Mouse (Mus musculus): ENCODE results near the gene Fam120a. TPM values are rescaled to one million over a fixed set of nuclear protein-coding genes. Genes with fewer than 3 reads are reported as not detected.

Fam120a gene
- total RNA-seq (2012; rRNA removed) (81.3 and 82.7 TPM in 2 replicates), polyA plus RNA-seq (2012; ENCODE audit: insufficient read depth in 1 of 2, insufficient read length in 2 of 2, low read depth in 1 of 2, low replicate concordance in 2 of 2, missing spikeins in 1 of 2) (100 to 1,000 TPM in 1 of 2 experiments, 10 to 100 TPM in 1; 66.2 to 119 TPM)

- Histone ChIP-seq H3K4me3 (ENCODE audit: control insufficient read depth in 1 of 2, insufficient read depth in 1 of 2, low read depth in 2 of 2, low read length in 2 of 2) (peak within 1 kb of the TSS; percentile 99 to 100), H3K27ac (ENCODE audit: control insufficient read depth, low read depth, low read length) (peak within 1 kb of the TSS; percentile 89), H3K4me1 (ENCODE audit: control insufficient read depth in 1 of 2, insufficient read depth in 2 of 2, low read length in 2 of 2) (peaks cover 17 to 18% of the 10 kb centered on the region in 2 experiments), H3K27me3 (ENCODE audit: control insufficient read depth in 1 of 2, insufficient read depth in 2 of 2, low read length in 2 of 2) (no peaks in the 10 kb centered on the region), H3K9ac (ENCODE audit: control insufficient read depth, low read depth, low read length, poor library complexity, severe bottlenecking) (peak within 1 kb of the TSS; percentile 83), H3K36me3 (ENCODE audit: control insufficient read depth in 1 of 2, insufficient read depth in 2 of 2, low read length in 2 of 2) (peaks cover 0 to 25% of the 10 kb centered on the region in 2 experiments; a peak in 3 of 4 replicates), H3K79me2 (ENCODE audit: control insufficient read depth, insufficient read depth, low read length, poor library complexity) (peaks cover 54% of the 10 kb centered on the region), H3K9me3 (replicated peaks; ENCODE audit: insufficient read depth, low read length) (no peaks in the 10 kb centered on the region)
- DNase-seq (ENCODE audit: low read depth, low spot score) = peak; percentile 81
- TF ChIP-seq HCFC1 (IDR thresholded peaks at IDR 0.05; ENCODE audit: low read depth, low read length) (peak; percentile 63; the same call in 1 of the 2 replicates), NELFE (IDR thresholded peaks at IDR 0.05; ENCODE audit: low read depth, low read length) (peak; percentile 69), POLR2AphosphoS2 (IDR thresholded peaks at IDR 0.05; ENCODE audit: low read length) (no peak; the same call in 1 of the 2 replicates), NRF1 (IDR thresholded peaks at IDR 0.05; ENCODE audit: insufficient read depth, low read depth, low read length, poor library complexity, severe bottlenecking) (0 out of 2 replicates have a peak, but pooled peaks have one; percentile 10), MAX (IDR thresholded peaks at IDR 0.05; ENCODE audit: low read length) (peak; percentile 45), KAT2A (conservative IDR thresholded peaks at IDR 0.05; ENCODE audit: low read depth, low read length) (no peak), GATA1 (IDR thresholded peaks at IDR 0.05; ENCODE audit: low read depth, low read length) (no peak), MXI1 (IDR thresholded peaks at IDR 0.05; ENCODE audit: low read depth, low read length) (peak; percentile 32), USF1 (IDR thresholded peaks at IDR 0.05; ENCODE audit: low read depth, low read length) (no peak), MAZ (IDR thresholded peaks at IDR 0.05; ENCODE audit: low read depth, low read length) (0 out of 2 replicates have a peak, but pooled peaks have one; percentile 36), MYC (IDR thresholded peaks at IDR 0.05; ENCODE audit: low read depth, low read length) (peak; percentile 55; the same call in 1 of the 2 replicates), UBTF (IDR thresholded peaks at IDR 0.05; ENCODE audit: borderline replicate concordance, insufficient read depth, low read depth, low read length) (peak; percentile 87; the same call in 1 of the 2 replicates), TBP (IDR thresholded peaks at IDR 0.05; ENCODE audit: low read depth, low read length) (peak; percentile 57; the same call in 1 of the 2 replicates), E2F4 (IDR thresholded peaks at IDR 0.05; ENCODE audit: borderline replicate concordance, low read depth, low read length) (no peak), SIN3A (IDR thresholded peaks at IDR 0.05; ENCODE audit: low read length) (0 out of 2 replicates have a peak, but pooled peaks have one; percentile 4), POLR2A (IDR thresholded peaks at IDR 0.05; ENCODE audit: control insufficient read depth in 1 of 2, insufficient read depth in 1 of 2, low read depth in 1 of 2, low read length in 2 of 2, poor library complexity in 1 of 2) (peak; percentile 77 to 90), ELF1 (IDR thresholded peaks at IDR 0.05; ENCODE audit: low read depth, low read length) (no peak), ZKSCAN1 (IDR thresholded peaks at IDR 0.05; ENCODE audit: low read depth, low read length) (no peak), ZMIZ1 (IDR thresholded peaks at IDR 0.05; ENCODE audit: low read depth, low read length) (peak; percentile 72), CTCF (IDR thresholded peaks at IDR 0.05 in 2 of 3, conservative IDR thresholded peaks at IDR 0.05 in 1 of 3; ENCODE audit: control insufficient read depth in 1 of 3, insufficient read depth in 1 of 3, low read depth in 2 of 3, low read length in 3 of 3, poor library complexity in 1 of 3, severe bottlenecking in 1 of 3) (no peak; a peak in 2 of 6 replicates), SMC3 (IDR thresholded peaks at IDR 0.05; ENCODE audit: low read depth, low read length) (no peak)
Observed at GRCm38 (mm10) chr13:48967956-48968749, at the start of gene Fam120a. Fam120a (minus strand) TSS chr13:48968017.

All from MEL (cell line).